Mouse (Mus musculus): ENCODE measurements at regions not wholly inside any gene's neighbourhood (a gene's known extent, or its start where the extent isn't known, plus 50 kb on each side); places are given as distances from the start of the nearest gene placed in this dataset.

- TF ChIP-seq CTCF (conservative IDR thresholded peaks at IDR 0.05; ENCODE audit: insufficient read depth, insufficient read length, low read depth, low read length): no peak
- TF ChIP-seq POLR2A (IDR thresholded peaks at IDR 0.05; ENCODE audit: low read depth, low read length): no peak
Measured at GRCm38 (mm10) chr6:17410409-17410722, 53.2 kb upstream of the Met start.

Measured in kidney, adult 2 months (tissue).